19 mouse cellular contexts compared by ENCODE assay signal in genomic region chr2:170349784-170350183, GRCm38 (mm10).
DNase-seq lines count a peak whose midpoint lies in the region; ATAC-seq lines count a peak whose summit lies in the region.
"Had no signal": no experiment of that assay in that cellular context is flagged by ENCODE, and none has a peak within 500 bp of the region (broad histone marks: within the 10 kb centered on the region; RNA-seq: fewer than 3 reads in every experiment).

No protein-coding gene starts in this region.

- peaks cover 34% of the 10 kb centered on the region for H3K4me1 ChIP-seq in lung, embryonic 16.5 days (replicated peaks; ENCODE audit: control insufficient read depth, insufficient read depth, low read length)

- no peak for DNase-seq in lung, postnatal 14 days
- DNase-seq in ES-CJ7 (ENCODE audit: low read depth, low spot score) (peak; percentile 61), R1 (ENCODE audit: low read depth, low spot score) (peak; percentile 92)
- peak; percentile 27 for DNase-seq in naive thymus-derived CD4-positive, alpha-beta T cell, adult 2 months (ENCODE audit: low read depth)
- DNase-seq in thymus, adult 18-20 months = no peak
- DNase-seq in adrenal gland, postnatal 25 days = no peak
- DNase-seq: adrenal gland, postnatal 10 days; cerebellum, adult 9-11 months; embryo, embryonic 11 days; kidney, adult 8-10 months; liver; liver, postnatal 0 days; spleen, adult 18-20 months had no signal

- H3K27ac ChIP-seq in lung, embryonic 16.5 days (ENCODE audit: low read length) = peak overlapping the region; percentile 41
- H3K27ac ChIP-seq: forebrain, embryonic 13.5 days; heart, embryonic 10.5 days; hindbrain, embryonic 15.5 days; neural tube, embryonic 12.5 days had no signal

- no peaks in the 10 kb centered on the region for H3K9me3 ChIP-seq in lung, embryonic 16.5 days (ENCODE audit: control insufficient read depth, low read length)
- H3K9me3 ChIP-seq: forebrain, embryonic 13.5 days; heart, embryonic 10.5 days; hindbrain, embryonic 15.5 days; neural tube, embryonic 12.5 days had no signal

- no peak overlapping the region for H3K9ac ChIP-seq in lung, embryonic 16.5 days (ENCODE audit: low read length)
- H3K9ac ChIP-seq: forebrain, embryonic 13.5 days; hindbrain, embryonic 15.5 days; liver, postnatal 0 days; neural tube, embryonic 12.5 days had no signal

- peak; percentile 39 for ATAC-seq in lung, embryonic 16.5 days (ENCODE audit: low read depth)
- ATAC-seq in megakaryocyte, adult 5-6 weeks (ENCODE audit: poor library complexity, severe bottlenecking) = no peak
- ATAC-seq: forebrain, embryonic 13.5 days; liver, postnatal 0 days had no signal

- H3K27me3 ChIP-seq in lung, embryonic 16.5 days (ENCODE audit: control insufficient read depth, insufficient read depth, low read depth, low read length) = no peaks in the 10 kb centered on the region
- H3K27me3 ChIP-seq: forebrain, embryonic 13.5 days; hindbrain, embryonic 15.5 days; neural tube, embryonic 12.5 days had no signal

- no peaks in the 10 kb centered on the region for H3K36me3 ChIP-seq in lung, embryonic 16.5 days (ENCODE audit: control insufficient read depth, insufficient read depth, low read length)
- H3K36me3 ChIP-seq: heart, embryonic 10.5 days; hindbrain, embryonic 15.5 days; neural tube, embryonic 12.5 days had no signal

- 39% methylated on average over 5 of the region's 5 CpGs for WGBS in lung, embryonic 16.5 days

- no peak overlapping the region for H3K4me3 ChIP-seq in lung, embryonic 16.5 days (ENCODE audit: low read length)
- H3K4me3 ChIP-seq: forebrain, embryonic 13.5 days; heart, embryonic 10.5 days; hindbrain, embryonic 15.5 days; neural tube, embryonic 12.5 days had no signal

- no peak overlapping the region for H3K4me2 ChIP-seq in lung, embryonic 16.5 days (ENCODE audit: low read depth, low read length)
- H3K4me2 ChIP-seq: forebrain, embryonic 13.5 days; hindbrain, embryonic 15.5 days; neural tube, embryonic 12.5 days had no signal

Comparison
In these comparisons a context has a peak if more than half of its experiments do, and no peak if none do; other contexts are left out.
1. DNase-seq: peak in ES-CJ7 (single experiment), R1 (single experiment) and naive thymus-derived CD4-positive, alpha-beta T cell, adult 2 months (single experiment); none in lung, postnatal 14 days (single experiment), thymus, adult 18-20 months (0 of 2) and adrenal gland, postnatal 25 days (single experiment).